Mouse (Mus musculus): ENCODE data around the gene Scamp3. TPM values are rescaled to one million over a fixed set of nuclear protein-coding genes. Genes with fewer than 3 reads are reported as not detected.
A peak's percentile ranks its signal among the peaks of the same experiment; 100 is the strongest.

The Scamp3 gene
- polyA plus RNA-seq, 1 experiment from 2014 or later = 153 TPM

GRCm38 (mm10) chr3:89225321-89225815 lies 48.1 kb downstream of the Scamp3 start:
- no peak for ATAC-seq (ENCODE audit: low read depth)

GRCm38 (mm10) chr3:89225918-89226317 lies 48.6 kb downstream of the Scamp3 start:
- Histone ChIP-seq H3K27ac (ENCODE audit: low read depth, low read length) (peak overlapping the region; percentile 83), H3K4me2 (ENCODE audit: low read depth, low read length) (peak overlapping the region; percentile 57), H3K27me3 (ENCODE audit: control insufficient read depth, insufficient read depth, low read length) (no peaks in the 10 kb centered on the region), H3K36me3 (ENCODE audit: control insufficient read depth, insufficient read depth, low read length) (no peaks in the 10 kb centered on the region), H3K4me3 (ENCODE audit: low read depth, low read length) (peak overlapping the region; percentile 40), H3K9ac (replicated peaks; ENCODE audit: low read depth, low read length) (peak overlapping the region; percentile 63), H3K4me1 (ENCODE audit: control insufficient read depth, insufficient read depth, low read length) (peaks cover 32% of the 10 kb centered on the region), H3K9me3 (ENCODE audit: control insufficient read depth, low read length) (no peaks in the 10 kb centered on the region)
- ATAC-seq (ENCODE audit: low read depth) = peak; percentile 41; the same call in 1 of the 2 replicates
- WGBS = 4% methylated on average over 4 of the region's 4 CpGs

More at GRCm38 (mm10) chr3:89225321-89225815, 48.1 kb downstream of the Scamp3 start:
- H3K9ac ChIP-seq (replicated peaks; ENCODE audit: low read depth, low read length) = peak overlapping the region; percentile 63
- H3K9me3 ChIP-seq (ENCODE audit: control insufficient read depth, low read length) = no peaks in the 10 kb centered on the region
- peaks cover 32% of the 10 kb centered on the region for H3K4me1 ChIP-seq (ENCODE audit: control insufficient read depth, insufficient read depth, low read length)
- peak overlapping the region; percentile 83 for H3K27ac ChIP-seq (ENCODE audit: low read depth, low read length)
- H3K4me2 ChIP-seq (ENCODE audit: low read depth, low read length) = peak overlapping the region; percentile 57
- peak overlapping the region; percentile 40 for H3K4me3 ChIP-seq (ENCODE audit: low read depth, low read length)
- no peaks in the 10 kb centered on the region for H3K36me3 ChIP-seq (ENCODE audit: control insufficient read depth, insufficient read depth, low read length)
- WGBS = 24% methylated on average over 12 of the region's 12 CpGs
- H3K27me3 ChIP-seq (ENCODE audit: control insufficient read depth, insufficient read depth, low read length) = no peaks in the 10 kb centered on the region

GRCm38 (mm10) chr3:89226361-89226760 lies 49.1 kb downstream of the Scamp3 start:
- Histone ChIP-seq H3K4me1 (ENCODE audit: control insufficient read depth, insufficient read depth, low read length) (peaks cover 32% of the 10 kb centered on the region), H3K27me3 (ENCODE audit: control insufficient read depth, insufficient read depth, low read length) (no peaks in the 10 kb centered on the region), H3K9me3 (ENCODE audit: control insufficient read depth, low read length) (no peaks in the 10 kb centered on the region), H3K36me3 (ENCODE audit: control insufficient read depth, insufficient read depth, low read length) (no peaks in the 10 kb centered on the region), H3K4me2 (ENCODE audit: low read depth, low read length) (peak overlapping the region; percentile 57), H3K27ac (ENCODE audit: low read depth, low read length) (peak overlapping the region; percentile 83), H3K9ac (replicated peaks; ENCODE audit: low read depth, low read length) (peak overlapping the region; percentile 63), H3K4me3 (ENCODE audit: low read depth, low read length) (peak overlapping the region; percentile 40)
- ATAC-seq (ENCODE audit: low read depth) = no peak
- WGBS = 4% methylated on average over 11 of the region's 11 CpGs

- Histone ChIP-seq H3K4me3 (ENCODE audit: low read depth, low read length) (peak within 1 kb of the TSS; percentile 40), H3K27me3 (ENCODE audit: control insufficient read depth, insufficient read depth, low read length) (no peaks in the 10 kb centered on the region), H3K27ac (ENCODE audit: low read depth, low read length) (peak within 1 kb of the TSS; percentile 83), H3K4me2 (ENCODE audit: low read depth, low read length) (peak within 1 kb of the TSS; percentile 57), H3K4me1 (ENCODE audit: control insufficient read depth, insufficient read depth, low read length) (peaks cover 32% of the 10 kb centered on the region), H3K9me3 (ENCODE audit: control insufficient read depth, low read length) (no peaks in the 10 kb centered on the region), H3K36me3 (ENCODE audit: control insufficient read depth, insufficient read depth, low read length) (no peaks in the 10 kb centered on the region), H3K9ac (replicated peaks; ENCODE audit: low read depth, low read length) (peak within 1 kb of the TSS; percentile 63)
- peak; percentile 5 for ATAC-seq (ENCODE audit: low read depth)
- WGBS = 2% methylated on average over 21 of the region's 21 CpGs
These were observed 49.6 kb downstream of the Scamp3 start, which contains the start of gene Mtx1 for GRCm38 (mm10) chr3:89226900-89227299. Gene Mtx1, minus strand, starts transcription at chr3:89227088.

GRCm38 (mm10) chr3:89227307-89228179 lies 50.3 kb downstream of the Scamp3 start:
- Histone ChIP-seq H3K27me3 (ENCODE audit: control insufficient read depth, insufficient read depth, low read length) (no peaks in the 10 kb centered on the region), H3K9me3 (ENCODE audit: control insufficient read depth, low read length) (no peaks in the 10 kb centered on the region), H3K4me2 (ENCODE audit: low read depth, low read length) (peak overlapping the region; percentile 57), H3K9ac (replicated peaks; ENCODE audit: low read depth, low read length) (peak overlapping the region; percentile 63), H3K4me1 (ENCODE audit: control insufficient read depth, insufficient read depth, low read length) (peaks cover 32% of the 10 kb centered on the region), H3K4me3 (ENCODE audit: low read depth, low read length) (peak overlapping the region; percentile 40), H3K36me3 (ENCODE audit: control insufficient read depth, insufficient read depth, low read length) (no peaks in the 10 kb centered on the region), H3K27ac (ENCODE audit: low read depth, low read length) (peak overlapping the region; percentile 83)
- ATAC-seq (ENCODE audit: low read depth) = peak; percentile 78
- 3% methylated on average over 41 of the region's 41 CpGs for WGBS

GRCm38 (mm10) chr3:89228180-89228549 lies 50.9 kb downstream of the Scamp3 start:
- under 1% methylated on average over 18 of the region's 20 CpGs for WGBS
- Histone ChIP-seq H3K4me3 (ENCODE audit: low read depth, low read length) (peak overlapping the region; percentile 40), H3K36me3 (ENCODE audit: control insufficient read depth, insufficient read depth, low read length) (no peaks in the 10 kb centered on the region), H3K9ac (replicated peaks; ENCODE audit: low read depth, low read length) (peak overlapping the region; percentile 21; the same call in 1 of the 2 replicates), H3K4me2 (ENCODE audit: low read depth, low read length) (peak overlapping the region; percentile 57), H3K27ac (ENCODE audit: low read depth, low read length) (peak overlapping the region; percentile 70), H3K4me1 (ENCODE audit: control insufficient read depth, insufficient read depth, low read length) (peaks cover 32% of the 10 kb centered on the region), H3K27me3 (ENCODE audit: control insufficient read depth, insufficient read depth, low read length) (no peaks in the 10 kb centered on the region), H3K9me3 (ENCODE audit: control insufficient read depth, low read length) (no peaks in the 10 kb centered on the region)
- ATAC-seq (ENCODE audit: low read depth) = peak; percentile 33; the same call in 1 of the 2 replicates

- H3K27me3 ChIP-seq (ENCODE audit: control insufficient read depth, insufficient read depth, low read length) = no peaks in the 10 kb centered on the region
- ATAC-seq (ENCODE audit: low read depth) = no peak
- peak within 1 kb of the TSS; percentile 57 for H3K4me2 ChIP-seq (ENCODE audit: low read depth, low read length)
- H3K4me3 ChIP-seq (ENCODE audit: low read depth, low read length) = peak within 1 kb of the TSS; percentile 40
- WGBS = 32% methylated on average over 10 of the region's 10 CpGs
- H3K9me3 ChIP-seq (ENCODE audit: control insufficient read depth, low read length) = no peaks in the 10 kb centered on the region
- peak within 1 kb of the TSS; percentile 70 for H3K27ac ChIP-seq (ENCODE audit: low read depth, low read length)
- peaks cover 4% of the 10 kb centered on the region for H3K36me3 ChIP-seq (ENCODE audit: control insufficient read depth, insufficient read depth, low read length)
- peaks cover 30% of the 10 kb centered on the region for H3K4me1 ChIP-seq (ENCODE audit: control insufficient read depth, insufficient read depth, low read length)
- peak within 1 kb of the TSS; percentile 21; the same call in 1 of the 2 replicates for H3K9ac ChIP-seq (replicated peaks; ENCODE audit: low read depth, low read length)
These were observed 51.6 kb downstream of the Scamp3 start, which contains the start of gene Muc1 for GRCm38 (mm10) chr3:89228836-89229235. Gene Muc1, plus strand, starts transcription at chr3:89229057.

GRCm38 (mm10) chr3:89229276-89229675 lies 52.0 kb downstream of the Scamp3 start:
- no peak overlapping the region for H3K4me3 ChIP-seq (ENCODE audit: low read depth, low read length)
- ATAC-seq (ENCODE audit: low read depth) = no peak
- no peaks in the 10 kb centered on the region for H3K9me3 ChIP-seq (ENCODE audit: control insufficient read depth, low read length)
- peaks cover 30% of the 10 kb centered on the region for H3K4me1 ChIP-seq (ENCODE audit: control insufficient read depth, insufficient read depth, low read length)
- H3K36me3 ChIP-seq (ENCODE audit: control insufficient read depth, insufficient read depth, low read length) = peaks cover 8% of the 10 kb centered on the region
- no peak overlapping the region for H3K27ac ChIP-seq (ENCODE audit: low read depth, low read length)
- no peak overlapping the region for H3K4me2 ChIP-seq (ENCODE audit: low read depth, low read length)
- 55% methylated on average over 4 of the region's 4 CpGs for WGBS
- no peaks in the 10 kb centered on the region for H3K27me3 ChIP-seq (ENCODE audit: control insufficient read depth, insufficient read depth, low read length)
- no peak overlapping the region for H3K9ac ChIP-seq (replicated peaks; ENCODE audit: low read depth, low read length)

GRCm38 (mm10) chr3:89230561-89230960 lies 53.3 kb downstream of the Scamp3 start:
- Histone ChIP-seq H3K4me2 (ENCODE audit: low read depth, low read length) (no peak overlapping the region), H3K9me3 (ENCODE audit: control insufficient read depth, low read length) (no peaks in the 10 kb centered on the region), H3K36me3 (ENCODE audit: control insufficient read depth, insufficient read depth, low read length) (peaks cover 21% of the 10 kb centered on the region), H3K4me1 (ENCODE audit: control insufficient read depth, insufficient read depth, low read length) (peaks cover 23% of the 10 kb centered on the region), H3K4me3 (ENCODE audit: low read depth, low read length) (no peak overlapping the region), H3K27ac (ENCODE audit: low read depth, low read length) (no peak overlapping the region), H3K9ac (replicated peaks; ENCODE audit: low read depth, low read length) (no peak overlapping the region), H3K27me3 (ENCODE audit: control insufficient read depth, insufficient read depth, low read length) (no peaks in the 10 kb centered on the region)
- WGBS = 95% methylated on average over 2 of the region's 2 CpGs
- no peak for ATAC-seq (ENCODE audit: low read depth)

Data from neural tube, embryonic 14.5 days (tissue).